Mouse (Mus musculus) fat pad, adult 2 months (tissue): ENCODE results near the gene Adm.

Experiments used
- DNase-seq: peaks from one replicate; pipeline ENCODE4 v3.0.0-alpha.2; 2011; ENCODE audit warnings: low read depth, low spot score; ENCODE audit errors: extremely low read depth

The Adm gene

DNA sequence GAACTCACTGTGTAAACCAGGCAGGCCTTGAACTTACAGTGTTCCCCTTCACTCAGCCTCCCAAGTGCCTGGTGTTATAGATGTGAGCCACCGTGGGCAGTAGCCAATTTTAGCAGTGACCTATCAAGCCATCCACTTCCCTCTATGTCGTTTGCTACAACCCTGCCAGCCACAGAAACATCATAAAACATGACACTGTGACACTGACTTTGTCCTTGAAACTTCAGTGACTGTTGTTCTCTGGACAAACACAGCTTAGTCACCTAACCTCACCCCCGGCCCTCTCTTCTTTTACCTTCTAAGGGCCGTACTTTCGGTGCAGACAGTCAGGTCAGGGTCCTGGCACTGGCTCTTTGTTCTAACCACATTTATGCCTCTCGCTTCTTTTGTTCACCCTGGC, 28.5 kb downstream of the Adm start:
- DNase-seq, result no peak

GRCm38 (mm10) chr7:110658378-110658928, 31.0 kb downstream of the Adm start:
- no peak for DNase-seq

GRCm38 (mm10) chr7:110666537-110666936, 39.1 kb downstream of the Adm start:
- no peak for DNase-seq

- no peak for DNase-seq
These were observed 40.8 kb downstream of the Adm start for GRCm38 (mm10) chr7:110668247-110668646.

DNA sequence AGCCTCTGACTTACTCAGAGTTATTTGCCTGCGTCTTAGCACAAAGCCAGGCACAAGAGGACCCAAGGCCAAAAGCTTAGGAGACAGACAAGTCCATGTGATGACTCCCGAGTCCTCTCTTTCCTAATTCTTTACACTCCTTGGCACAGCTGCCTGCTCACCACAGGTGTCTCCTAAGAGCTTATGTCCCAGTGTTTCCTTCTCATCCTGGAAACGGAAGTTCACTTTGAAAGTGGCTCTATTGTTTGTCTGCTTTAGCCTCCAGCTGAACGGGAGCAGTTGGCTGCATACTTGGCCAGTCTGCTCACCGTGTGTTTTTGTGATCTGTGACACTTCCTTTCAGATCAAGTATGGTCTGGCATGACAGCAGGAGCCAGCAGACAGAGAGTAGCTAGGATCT, 41.3 kb downstream of the Adm start:
- DNase-seq, result peak; percentile 93

GRCm38 (mm10) chr7:110671121-110671680, 43.7 kb downstream of the Adm start:
- peak; percentile 80 for DNase-seq
